Mouse (Mus musculus) cerebellum, adult 8-10 months (tissue): ENCODE measurements around the gene Cryba4.

ENCODE experiments used
- DNase-seq: peaks from one replicate; pipeline ENCODE4 v3.0.0; 2022

Gene Cryba4

GRCm38 (mm10) chr5:112265110-112265509 lies 12.8 kb upstream of the Cryba4 start:
- no peak for DNase-seq

- DNase-seq: no peak
Measured at GRCm38 (mm10) chr5:112264099-112264498, 11.8 kb upstream of the Cryba4 start.

GRCm38 (mm10) chr5:112260818-112261217 lies 8.5 kb upstream of the Cryba4 start:
- DNase-seq: no peak

GRCm38 (mm10) chr5:112259862-112260650 lies 7.7 kb upstream of the Cryba4 start:
- DNase-seq: no peak

GRCm38 (mm10) chr5:112257896-112258295 lies 5.6 kb upstream of the Cryba4 start:
- DNase-seq: no peak

GRCm38 (mm10) chr5:112256457-112256856 lies 4.1 kb upstream of the Cryba4 start:
- DNase-seq: peak; percentile 42

- peak; percentile 87 for DNase-seq
Measured at GRCm38 (mm10) chr5:112255426-112255825, 3.1 kb upstream of the Cryba4 start, which contains the start of gene Crybb1. TSS of gene Crybb1 (plus strand) at chr5:112255815.

- DNase-seq: peak; percentile 65
Measured at GRCm38 (mm10) chr5:112254282-112254806, 2.0 kb upstream of the Cryba4 start.

GRCm38 (mm10) chr5:112253169-112253568 lies 851 bp upstream of the Cryba4 start:
- DNase-seq: no peak

- no peak for DNase-seq
Measured at GRCm38 (mm10) chr5:112249106-112249505, 3.2 kb downstream of the Cryba4 start.

GRCm38 (mm10) chr5:112247399-112247798 lies 4.9 kb downstream of the Cryba4 start:
- DNase-seq: no peak

- DNase-seq: no peak
Measured at GRCm38 (mm10) chr5:112244890-112245615, 7.3 kb downstream of the Cryba4 start.

GRCm38 (mm10) chr5:112244275-112244562 lies 8.1 kb downstream of the Cryba4 start:
- no peak for DNase-seq

GRCm38 (mm10) chr5:112243539-112244274 lies 8.6 kb downstream of the Cryba4 start:
- DNase-seq: no peak

- DNase-seq: no peak
Measured at GRCm38 (mm10) chr5:112243041-112243440, 9.3 kb downstream of the Cryba4 start.

GRCm38 (mm10) chr5:112242361-112242778 lies 9.9 kb downstream of the Cryba4 start:
- DNase-seq: no peak

- DNase-seq: no peak
Measured at GRCm38 (mm10) chr5:112241849-112242248, 10.5 kb downstream of the Cryba4 start.

GRCm38 (mm10) chr5:112240761-112241160 lies 11.6 kb downstream of the Cryba4 start:
- DNase-seq: peak; percentile 91

GRCm38 (mm10) chr5:112238781-112239482 lies 13.4 kb downstream of the Cryba4 start:
- no peak for DNase-seq

- DNase-seq: no peak
Measured at GRCm38 (mm10) chr5:112237866-112238570, 14.3 kb downstream of the Cryba4 start.

- no peak for DNase-seq
Measured at GRCm38 (mm10) chr5:112237439-112237838, 14.9 kb downstream of the Cryba4 start.

- DNase-seq: no peak
Measured at GRCm38 (mm10) chr5:112236631-112237030, 15.7 kb downstream of the Cryba4 start.
